Mouse (Mus musculus): Measurements from ENCODE around the gene Ces1b. TPM values are rescaled to one million over a fixed set of nuclear protein-coding genes. Genes with fewer than 3 reads are reported as not detected.

The Ces1b gene
- total RNA-seq, 4 experiments from 2014 or later, result not detected

- DNase-seq (ENCODE audit: low spot score), result peak; percentile 43
These were observed 69.5 kb downstream of the Ces1b start for GRCm38 (mm10) chr8:93010286-93010685.

Other genes with a start within 250 kb of the Ces1b start
- 1 to 10 TPM in 2 of 4 experiments, under 1 TPM in 2; 0.72 to 3.4 (median 1.0) TPM for gene Lpcat2, start 224.7 kb downstream of the Ces1b start, total RNA-seq (2022)
- gene Capns2, start 178.6 kb downstream of the Ces1b start, total RNA-seq (2022), result not detected
- gene Slc6a2, start 119.9 kb downstream of the Ces1b start, total RNA-seq (2022), result under 1 TPM; 0.05 to 0.19 (median 0.09) TPM
- gene Ces1a, start 31.8 kb downstream of the Ces1b start, total RNA-seq (2022), result not detected
- not detected for gene Ces1c, start 51.3 kb upstream of the Ces1b start, total RNA-seq (2022)
- 100 to 1,000 TPM; 274 to 413 (median 315) TPM for gene Ces1d, start 117.8 kb upstream of the Ces1b start, total RNA-seq (2022)
- 1 to 10 TPM in 1 of 4 experiments, under 1 TPM in 3; 0.49 to 1.3 (median 0.81) TPM for gene Ces1e, start 149.6 kb upstream of the Ces1b start, total RNA-seq (2022)
- 1 to 10 TPM in 1 of 4 experiments, under 1 TPM in 3; 0.25 to 1.2 (median 0.57) TPM for gene Ces1f, start 199.7 kb upstream of the Ces1b start, total RNA-seq (2022)

All from heart, adult 8-10 months (tissue).